Mouse (Mus musculus): ENCODE data around the gene Hdgfl2. TPM values are rescaled to one million over a fixed set of nuclear protein-coding genes. Genes with fewer than 3 reads are reported as not detected.

Hdgfl2 gene
- total and polyA plus RNA-seq, 2 experiments from 2014 or later, result 59.6 to 123 TPM

DNA sequence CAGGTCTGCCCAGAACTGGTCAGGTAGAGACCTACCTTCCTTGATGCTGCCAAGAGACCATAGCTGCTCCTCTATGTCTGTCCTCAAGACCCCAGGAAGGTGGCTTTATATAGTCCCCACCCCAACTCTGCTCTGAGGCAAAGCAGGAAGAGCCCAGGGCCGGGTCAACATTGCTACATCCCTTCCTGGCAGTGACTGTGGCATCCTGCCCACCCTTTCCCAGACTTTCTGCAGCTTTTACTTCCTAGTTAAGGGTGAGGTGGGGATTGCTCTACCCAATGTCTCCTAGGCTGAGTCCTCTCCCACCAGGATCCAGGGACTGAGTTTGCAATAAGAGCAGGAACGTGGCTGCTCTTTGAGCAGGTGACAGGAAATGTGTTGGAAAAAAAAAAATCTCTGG lies 42.4 kb downstream of the Hdgfl2 start, which contains the start of gene Lrg1:
Gene Lrg1, minus strand, starts transcription at position 176 of the 400 bp plus-strand sequence.
- Histone ChIP-seq H3K36me3 (ENCODE audit: insufficient read depth, low read length) (peaks cover 26% of the 10 kb centered on the region), H3K9ac (replicated peaks; ENCODE audit: low read length, poor library complexity, severe bottlenecking) (no peak within 1 kb of the TSS), H3K4me2 (ENCODE audit: low read depth, low read length, poor library complexity, severe bottlenecking) (no peak within 1 kb of the TSS), H3K27me3 (ENCODE audit: insufficient read depth, low read length) (peaks cover 38% of the 10 kb centered on the region), H3K4me3 (ENCODE audit: low read depth, low read length) (no peak within 1 kb of the TSS), H3K27ac (ENCODE audit: low read depth, low read length) (no peak within 1 kb of the TSS), H3K4me1 (ENCODE audit: insufficient read depth, low read length) (peaks cover 4% of the 10 kb centered on the region; the same call in 1 of the 2 replicates), H3K9me3 (ENCODE audit: low read length) (peaks cover 6% of the 10 kb centered on the region; the same call in 1 of the 2 replicates)
- DNase-seq (ENCODE audit: low spot score) (no peak), ATAC-seq (ENCODE audit: low FRiP score) (no peak)
- 53% methylated on average over 2 of the region's 2 CpGs for WGBS
- TF ChIP-seq CTCF (IDR thresholded peaks at IDR 0.05), result no peak

- DNase-seq (ENCODE audit: low spot score) (no peak), ATAC-seq (ENCODE audit: low FRiP score) (no peak)
- H3K4me1 ChIP-seq (ENCODE audit: insufficient read depth, low read length), result peaks cover 4% of the 10 kb centered on the region; the same call in 1 of the 2 replicates
- peaks cover 6% of the 10 kb centered on the region; the same call in 1 of the 2 replicates for H3K9me3 ChIP-seq (ENCODE audit: low read length)
- H3K4me2 ChIP-seq (ENCODE audit: low read depth, low read length, poor library complexity, severe bottlenecking), result no peak overlapping the region
- 90% methylated on average over 12 of the region's 12 CpGs for WGBS
- no peak overlapping the region for H3K4me3 ChIP-seq (ENCODE audit: low read depth, low read length)
- no peak for TF ChIP-seq CTCF (IDR thresholded peaks at IDR 0.05)
- peaks cover 39% of the 10 kb centered on the region for H3K36me3 ChIP-seq (ENCODE audit: insufficient read depth, low read length)
- no peak overlapping the region for H3K9ac ChIP-seq (replicated peaks; ENCODE audit: low read length, poor library complexity, severe bottlenecking)
- H3K27ac ChIP-seq (ENCODE audit: low read depth, low read length), result no peak overlapping the region
- peaks cover 36% of the 10 kb centered on the region for H3K27me3 ChIP-seq (ENCODE audit: insufficient read depth, low read length)
These were observed 43.7 kb downstream of the Hdgfl2 start for GRCm38 (mm10) chr17:56123161-56123560.

- peaks cover 43% of the 10 kb centered on the region for H3K36me3 ChIP-seq (ENCODE audit: insufficient read depth, low read length)
- H3K4me3 ChIP-seq (ENCODE audit: low read depth, low read length), result no peak overlapping the region
- DNase-seq (ENCODE audit: low spot score), result no peak
- no peak overlapping the region for H3K27ac ChIP-seq (ENCODE audit: low read depth, low read length)
- peaks cover 30% of the 10 kb centered on the region for H3K27me3 ChIP-seq (ENCODE audit: insufficient read depth, low read length)
- H3K9me3 ChIP-seq (ENCODE audit: low read length), result peaks cover 6% of the 10 kb centered on the region; the same call in 1 of the 2 replicates
- TF ChIP-seq CTCF (IDR thresholded peaks at IDR 0.05), result no peak
- peak overlapping the region; percentile 22 for H3K4me2 ChIP-seq (ENCODE audit: low read depth, low read length, poor library complexity, severe bottlenecking)
- 52% methylated on average over 55 of the region's 59 CpGs for WGBS
- no peak overlapping the region for H3K9ac ChIP-seq (replicated peaks; ENCODE audit: low read length, poor library complexity, severe bottlenecking)
- H3K4me1 ChIP-seq (ENCODE audit: insufficient read depth, low read length), result peaks cover 4% of the 10 kb centered on the region; the same call in 1 of the 2 replicates
- ATAC-seq (ENCODE audit: low FRiP score), result peak; percentile 31; the same call in 1 of the 2 replicates
These were observed 44.4 kb downstream of the Hdgfl2 start for GRCm38 (mm10) chr17:56123681-56124340.

DNA sequence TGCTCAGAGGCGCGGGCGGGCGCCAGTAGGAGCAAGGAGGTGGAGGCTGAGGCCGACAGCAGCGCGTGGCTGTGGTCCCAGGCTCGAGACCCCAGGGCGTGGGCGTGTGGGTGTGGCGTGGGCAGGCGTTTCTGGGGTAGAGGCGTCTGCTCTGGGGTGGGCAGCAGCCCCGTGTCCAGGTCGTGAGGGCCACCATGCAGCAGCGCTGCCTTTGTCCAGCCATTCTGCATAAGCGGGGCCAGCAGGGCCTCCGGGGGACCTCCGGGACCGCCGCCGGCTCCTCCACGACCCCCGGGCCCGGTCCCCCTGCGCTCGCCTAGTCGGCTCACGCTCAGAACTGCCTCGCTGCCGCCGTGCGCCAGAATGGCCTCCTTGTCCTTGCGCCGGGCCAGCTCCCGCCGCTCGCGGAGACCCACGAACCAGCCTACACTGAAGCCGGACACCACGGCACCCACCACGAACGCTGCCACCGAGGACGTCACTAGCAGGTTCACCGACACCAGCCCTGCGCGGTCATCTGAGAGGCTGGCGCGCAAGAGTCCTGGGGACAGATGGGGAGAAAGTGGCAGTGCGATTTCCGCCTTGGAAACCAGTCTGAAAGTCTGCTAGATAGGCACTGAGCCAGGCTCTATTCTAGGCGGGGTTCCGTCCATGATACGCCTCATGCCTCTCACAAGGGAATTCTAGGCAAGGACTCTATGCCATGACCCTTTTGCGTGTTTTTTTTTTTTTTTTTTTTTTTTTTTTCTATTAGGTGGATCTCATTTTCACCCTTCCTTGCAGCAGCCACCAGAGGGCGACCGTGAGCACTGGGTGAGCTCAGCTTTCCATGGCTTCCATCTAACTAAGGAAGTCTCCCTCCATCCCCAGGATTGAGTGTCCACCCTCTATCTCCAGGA lies 45.2 kb downstream of the Hdgfl2 start:
- peak overlapping the region; percentile 22 for H3K4me2 ChIP-seq (ENCODE audit: low read depth, low read length, poor library complexity, severe bottlenecking)
- no peak for DNase-seq (ENCODE audit: low spot score)
- WGBS, result 25% methylated on average over 46 of the region's 59 CpGs
- H3K4me1 ChIP-seq (ENCODE audit: insufficient read depth, low read length), result peaks cover 4% of the 10 kb centered on the region; the same call in 1 of the 2 replicates
- H3K27me3 ChIP-seq (ENCODE audit: insufficient read depth, low read length), result peaks cover 22% of the 10 kb centered on the region
- no peak overlapping the region for H3K27ac ChIP-seq (ENCODE audit: low read depth, low read length)
- peaks cover 51% of the 10 kb centered on the region for H3K36me3 ChIP-seq (ENCODE audit: insufficient read depth, low read length)
- H3K9me3 ChIP-seq (ENCODE audit: low read length), result peaks cover 6% of the 10 kb centered on the region; the same call in 1 of the 2 replicates
- no peak overlapping the region for H3K9ac ChIP-seq (replicated peaks; ENCODE audit: low read length, poor library complexity, severe bottlenecking)
- peak; percentile 79 for TF ChIP-seq CTCF (IDR thresholded peaks at IDR 0.05)
- H3K4me3 ChIP-seq (ENCODE audit: low read depth, low read length), result 0 out of 2 replicates have a peak overlapping the region, but pooled peaks have one; percentile 1
- ATAC-seq (ENCODE audit: low FRiP score), result 0 out of 2 replicates have a peak, but pooled peaks have one; percentile 2

GRCm38 (mm10) chr17:56125276-56125630 lies 45.8 kb downstream of the Hdgfl2 start:
- peaks cover 17% of the 10 kb centered on the region for H3K27me3 ChIP-seq (ENCODE audit: insufficient read depth, low read length)
- H3K27ac ChIP-seq (ENCODE audit: low read depth, low read length), result no peak overlapping the region

More at GRCm38 (mm10) chr17:56125276-56125630, 45.8 kb downstream of the Hdgfl2 start:
- TF ChIP-seq CTCF (IDR thresholded peaks at IDR 0.05), result no peak
- no peak for DNase-seq (ENCODE audit: low spot score)
- Histone ChIP-seq H3K9me3 (ENCODE audit: low read length) (peaks cover 6% of the 10 kb centered on the region; the same call in 1 of the 2 replicates), H3K4me3 (ENCODE audit: low read depth, low read length) (no peak overlapping the region), H3K9ac (replicated peaks; ENCODE audit: low read length, poor library complexity, severe bottlenecking) (no peak overlapping the region), H3K4me1 (ENCODE audit: insufficient read depth, low read length) (0 out of 2 replicates have a peak, but pooled peaks cover under 1% of the 10 kb centered on the region), H3K4me2 (ENCODE audit: low read depth, low read length, poor library complexity, severe bottlenecking) (no peak overlapping the region), H3K36me3 (ENCODE audit: insufficient read depth, low read length) (peaks cover 57% of the 10 kb centered on the region)
- 93% methylated on average over 4 of the region's 4 CpGs for WGBS
- no peak for ATAC-seq (ENCODE audit: low FRiP score)
